Mouse (Mus musculus) lung, embryonic 14.5 days (tissue): ENCODE results near the gene Aadat. TPM values are rescaled to one million over a fixed set of nuclear protein-coding genes. Genes with fewer than 3 reads are reported as not detected.
"Not testable (repeated sequence)": the region's sequence is repeated elsewhere in the genome, so short reads cannot be mapped to it uniquely, and the experiment has no call there.

Experiments
- ATAC-seq: fragments of 200-750 bp; cut with Nextera tagmentation; 2 replicates; pipeline ENCODE4 v1.8.0; 2017; ENCODE audit warnings: mild to moderate bottlenecking, moderate TSS enrichment, moderate library complexity; ENCODE audit not compliant: insufficient read depth
- DNase-seq: peaks from one replicate; pipeline ENCODE4 v3.0.0-alpha.2; 2015
- H3K27ac ChIP-seq: fragments of 300-500 bp; sonication (generic); 2 replicates; pipeline ENCODE4 v1.5.1; 2014; ENCODE audit warnings: low read depth, mild to moderate bottlenecking, moderate library complexity
- H3K27me3 ChIP-seq: fragments of 300-500 bp; sonication (generic); 2 replicates; pipeline ENCODE4 v1.6.1; 2014; ENCODE audit warnings: low read length, control low read depth; ENCODE audit not compliant: insufficient read depth
- H3K36me3 ChIP-seq: fragments of 300-500 bp; sonication (generic); 2 replicates; pipeline ENCODE4 v1.6.1; 2014; ENCODE audit warnings: control low read depth; ENCODE audit not compliant: insufficient read depth
- H3K4me1 ChIP-seq: fragments of 300-500 bp; sonication (generic); 2 replicates; pipeline ENCODE4 v1.6.1; 2014; ENCODE audit warnings: antibody characterized with exemption, control low read depth; ENCODE audit not compliant: insufficient read depth
- H3K4me2 ChIP-seq: fragments of 300-500 bp; sonication (generic); 2 replicates; pipeline ENCODE4 v1.6.1; 2014; ENCODE audit warnings: mild to moderate bottlenecking
- H3K4me3 ChIP-seq: fragments of 300-500 bp; sonication (generic); 2 replicates; pipeline ENCODE4 v1.5.1; 2014; ENCODE audit warnings: low read depth, low read length
- H3K9ac ChIP-seq: fragments of 300-500 bp; sonication (generic); 2 replicates; pipeline ENCODE4 v1.6.1; 2014
- H3K9me3 ChIP-seq: fragments of 300-500 bp; sonication (generic); 2 replicates; pipeline ENCODE4 v1.6.1; 2016; ENCODE audit warnings: low read depth, low read length, control low read depth
- CTCF ChIP-seq: IDR thresholded peaks from 2 replicates; pipeline ENCODE4 v1.5.1; 2016; ENCODE audit warnings: antibody characterized with exemption, low read depth
- WGBS: fragments of 180-500 bp; shearing (Covaris S2); extraction: QIAGEN DNeasy Blood & Tissue Kit; methylation state at CpG from one replicate; pipeline ENCODE4 v1.1.7; 2014; 5-methylcytosine and 5-hydroxymethylcytosine counted together
- polyA plus RNA-seq: library from polyadenylated mRNA; unstranded; fragments of >200 nt; fragmentation: Nextera tagmentation; extraction: Ambion mirVana; gene quantifications from 2 replicates; pipeline ENCODE4 v1.2.1, GENCODE M21; 2014

The Aadat gene
- polyA plus RNA-seq, 1 experiment from 2014 or later = 0.49 TPM

GRCm38 (mm10) chr8:60503098-60503497, 2.6 kb upstream of the Aadat start, which contains the start of gene Gm10283:
Gene Gm10283, minus strand, starts transcription at chr8:60503198.
- H3K27me3 ChIP-seq = no peaks in the 10 kb centered on the region
- TF ChIP-seq CTCF = no peak
- no peaks in the 10 kb centered on the region for H3K9me3 ChIP-seq
- H3K4me3 ChIP-seq = no peak within 1 kb of the TSS
- H3K4me2 ChIP-seq = no peak within 1 kb of the TSS
- H3K27ac ChIP-seq = no peak within 1 kb of the TSS
- DNase-seq (no peak), ATAC-seq (no peak)
- no peaks in the 10 kb centered on the region for H3K36me3 ChIP-seq
- 32% methylated on average over 2 of the region's 2 CpGs for WGBS
- H3K9ac ChIP-seq = no peak within 1 kb of the TSS
- H3K4me1 ChIP-seq = no peaks in the 10 kb centered on the region

DNA sequence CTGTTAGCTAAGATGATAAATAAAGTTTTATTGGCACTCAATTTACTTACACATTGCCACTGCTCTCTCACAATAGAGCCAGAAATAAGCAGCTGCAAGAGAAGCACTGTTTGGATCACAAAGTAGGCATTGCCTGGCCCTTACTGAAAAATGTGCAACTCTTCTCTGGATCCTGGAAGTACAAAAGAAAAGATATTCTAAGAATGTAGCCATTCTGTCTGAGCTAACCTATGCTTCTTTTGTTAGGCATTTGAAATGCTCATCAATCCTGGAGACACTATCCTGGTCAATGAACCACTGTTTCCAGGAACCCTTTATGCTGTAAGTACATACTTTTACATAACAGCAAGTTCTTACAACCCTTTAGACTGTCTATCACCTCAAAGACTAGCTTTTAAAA, 12.6 kb downstream of the Aadat start:
- no peaks in the 10 kb centered on the region for H3K36me3 ChIP-seq
- no peaks in the 10 kb centered on the region for H3K4me1 ChIP-seq
- H3K4me2 ChIP-seq = no peak overlapping the region
- no peaks in the 10 kb centered on the region for H3K27me3 ChIP-seq
- no peak overlapping the region for H3K9ac ChIP-seq
- H3K4me3 ChIP-seq = no peak overlapping the region
- no peak overlapping the region for H3K27ac ChIP-seq
- no peak for TF ChIP-seq CTCF
- DNase-seq (no peak), ATAC-seq (no peak)
- no peaks in the 10 kb centered on the region for H3K9me3 ChIP-seq

DNA sequence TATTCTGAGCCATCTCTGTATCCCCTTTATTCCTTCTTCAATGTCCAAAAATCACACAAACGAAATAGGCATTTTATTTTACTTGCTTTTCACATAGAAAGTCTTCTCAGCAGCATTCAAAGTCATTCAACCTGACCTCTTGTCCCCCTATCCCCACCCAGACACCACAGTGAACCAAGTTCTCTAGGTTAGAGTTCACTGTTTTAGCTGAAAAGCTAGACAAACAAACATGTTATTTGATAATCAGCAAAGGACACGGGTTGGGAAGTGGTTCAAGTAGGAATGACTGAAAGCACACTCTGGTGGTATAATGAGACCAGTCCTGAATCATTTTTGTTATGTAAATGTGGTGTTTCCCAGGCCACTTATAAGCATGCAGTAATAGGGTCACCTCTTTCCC, 29.2 kb downstream of the Aadat start:
- Histone ChIP-seq H3K9ac (no peak overlapping the region), H3K4me3 (no peak overlapping the region), H3K36me3 (no peaks in the 10 kb centered on the region), H3K27ac (no peak overlapping the region), H3K27me3 (no peaks in the 10 kb centered on the region), H3K9me3 (no peaks in the 10 kb centered on the region), H3K4me2 (no peak overlapping the region), H3K4me1 (no peaks in the 10 kb centered on the region)
- TF ChIP-seq CTCF = no peak
- ATAC-seq (no peak), DNase-seq (no peak)
- 48% methylated on average over 2 of the region's 2 CpGs for WGBS

DNA sequence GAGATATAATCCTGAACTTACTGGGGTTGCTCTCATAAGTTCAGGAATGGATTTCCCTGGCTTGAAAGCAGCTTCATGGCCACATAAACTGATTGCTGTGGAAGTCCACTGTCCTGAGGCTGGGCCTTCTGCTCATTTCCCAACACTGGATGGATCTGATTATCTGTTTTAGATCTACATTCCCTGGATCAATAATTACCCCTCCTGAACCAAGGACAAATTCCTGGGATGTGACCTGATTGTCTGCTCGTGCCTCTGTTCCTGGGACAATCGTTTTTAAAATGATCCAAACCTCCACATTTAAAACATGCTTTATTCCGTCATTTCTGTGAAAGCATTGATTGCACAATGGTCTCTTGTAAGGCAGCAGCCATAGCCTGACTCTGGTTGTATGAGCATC, 61.1 kb downstream of the Aadat start:
- no peak for DNase-seq
- TF ChIP-seq CTCF = no peak
- ATAC-seq = no peak
- 77% methylated on average over 3 of the region's 3 CpGs for WGBS
- Histone ChIP-seq H3K36me3 (no peaks in the 10 kb centered on the region), H3K9me3 (no peaks in the 10 kb centered on the region), H3K27ac (no peak overlapping the region), H3K4me3 (no peak overlapping the region), H3K27me3 (no peaks in the 10 kb centered on the region), H3K4me2 (no peak overlapping the region), H3K9ac (no peak overlapping the region), H3K4me1 (no peaks in the 10 kb centered on the region)

- no peak for TF ChIP-seq CTCF
- no peaks in the 10 kb centered on the region for H3K27me3 ChIP-seq
Measured at GRCm38 (mm10) chr8:60577231-60577630, 71.5 kb downstream of the Aadat start.

DNA sequence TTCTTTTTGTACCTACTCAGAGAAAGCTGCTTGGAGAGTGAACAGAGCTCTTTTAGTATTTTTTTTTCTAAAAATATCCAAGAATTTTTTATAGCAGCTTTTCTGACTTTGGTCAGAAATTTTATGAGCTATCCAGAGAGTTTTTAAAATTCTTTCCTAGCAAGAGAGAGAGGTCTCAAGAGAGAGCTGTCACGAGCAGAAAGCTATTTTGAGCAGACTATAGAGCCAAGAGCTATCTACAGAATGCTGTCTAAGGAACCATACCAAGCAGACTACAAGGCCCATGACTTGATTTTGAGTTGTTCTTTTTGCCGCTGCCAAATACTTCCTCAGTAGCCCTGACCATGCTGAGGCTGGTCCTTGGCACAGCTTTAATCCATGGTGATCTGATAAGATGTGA, 77.6 kb downstream of the Aadat start:
- H3K27ac ChIP-seq = no peak overlapping the region

More at GRCm38 (mm10) chr8:60577231-60577630, 71.5 kb downstream of the Aadat start:
- no peak overlapping the region for H3K27ac ChIP-seq
- WGBS = 56% methylated on average over 1 of the region's 1 CpGs
- H3K4me2 ChIP-seq = no peak overlapping the region
- ATAC-seq (no peak), DNase-seq (no peak)
- no peaks in the 10 kb centered on the region for H3K36me3 ChIP-seq
- H3K4me3 ChIP-seq = no peak overlapping the region
- no peak overlapping the region for H3K9ac ChIP-seq
- H3K9me3 ChIP-seq = no peaks in the 10 kb centered on the region
- H3K4me1 ChIP-seq = no peaks in the 10 kb centered on the region

GRCm38 (mm10) chr8:60591352-60592105, 85.8 kb downstream of the Aadat start:
- not testable (repeated sequence) for H3K9me3 ChIP-seq, H3K4me3 ChIP-seq, H3K4me1 ChIP-seq, H3K36me3 ChIP-seq, H3K27ac ChIP-seq, DNase-seq, H3K27me3 ChIP-seq, ATAC-seq, H3K4me2 ChIP-seq, H3K9ac ChIP-seq
- WGBS = 79% methylated on average over 29 of the region's 29 CpGs

More for the DNA sequence above, 77.6 kb downstream of the Aadat start:
- Histone ChIP-seq H3K36me3 (no peaks in the 10 kb centered on the region), H3K4me3 (no peak overlapping the region), H3K9ac (no peak overlapping the region), H3K9me3 (no peaks in the 10 kb centered on the region), H3K4me1 (no peaks in the 10 kb centered on the region), H3K4me2 (no peak overlapping the region), H3K27me3 (no peaks in the 10 kb centered on the region)
- WGBS = 70% methylated on average over 2 of the region's 2 CpGs
- no peak for ATAC-seq
- no peak for TF ChIP-seq CTCF
- no peak for DNase-seq
